Mouse (Mus musculus): ENCODE results near the gene Gchfr. TPM values are rescaled to one million over a fixed set of nuclear protein-coding genes. Genes with fewer than 3 reads are reported as not detected.

Gene Gchfr
- polyA plus RNA-seq, 1 experiment from 2014 or later: 4.5 TPM

- H3K4me1 ChIP-seq (replicated peaks): peaks cover 24% of the 10 kb centered on the region
- H3K27me3 ChIP-seq: no peaks in the 10 kb centered on the region
- H3K9ac ChIP-seq: no peak within 1 kb of the TSS
- H3K36me3 ChIP-seq: peaks cover 7% of the 10 kb centered on the region; the same call in 1 of the 2 replicates
- no peak within 1 kb of the TSS for H3K4me3 ChIP-seq
- 63% methylated on average over 8 of the region's 8 CpGs for WGBS
- peak within 1 kb of the TSS; percentile 56; the same call in 1 of the 2 replicates for H3K4me2 ChIP-seq
- no peak for ATAC-seq (replicated peaks; ENCODE audit: insufficient number of reproducible peaks, insufficient read depth, low FRiP score, low read depth)
- H3K27ac ChIP-seq: no peak within 1 kb of the TSS
- H3K9me3 ChIP-seq (replicated peaks): no peaks in the 10 kb centered on the region
Observed at GRCm38 (mm10) chr2:119173991-119174651, 6.5 kb downstream of the Gchfr start, which contains the start of gene Gm14137. TSS of gene Gm14137 (plus strand) at chr2:119174509.

DNA sequence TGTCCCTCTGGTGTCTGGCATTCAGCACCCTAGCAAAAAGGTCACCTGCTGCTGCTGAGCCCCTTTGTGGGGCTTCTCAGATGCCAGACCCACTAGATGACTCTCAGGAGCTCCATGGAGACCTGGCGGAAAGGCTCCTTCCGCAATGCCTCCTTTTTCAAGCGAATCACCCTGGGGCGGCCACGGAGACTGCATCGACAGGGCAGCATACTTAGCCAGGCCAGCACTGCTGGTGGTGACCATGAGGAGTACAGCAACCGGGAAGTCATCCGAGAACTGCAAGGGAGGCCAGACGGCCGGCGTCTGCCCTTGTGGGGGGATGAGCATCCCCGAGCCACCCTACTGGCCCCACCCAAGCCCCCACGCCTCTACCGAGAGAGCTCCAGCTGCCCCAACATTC is 7.3 kb downstream of the Gchfr start:
- Histone ChIP-seq H3K27ac (no peak overlapping the region), H3K4me1 (replicated peaks) (peaks cover 24% of the 10 kb centered on the region), H3K36me3 (peaks cover 12% of the 10 kb centered on the region; the same call in 1 of the 2 replicates), H3K4me3 (no peak overlapping the region), H3K27me3 (no peaks in the 10 kb centered on the region), H3K9ac (no peak overlapping the region), H3K4me2 (no peak overlapping the region), H3K9me3 (replicated peaks) (no peaks in the 10 kb centered on the region)
- 63% methylated on average over 14 of the region's 14 CpGs for WGBS
- no peak for ATAC-seq (replicated peaks; ENCODE audit: insufficient number of reproducible peaks, insufficient read depth, low FRiP score, low read depth)

GRCm38 (mm10) chr2:119175614-119176013 is 8.0 kb downstream of the Gchfr start:
- H3K9ac ChIP-seq: no peak overlapping the region
- peaks cover 12% of the 10 kb centered on the region; the same call in 1 of the 2 replicates for H3K36me3 ChIP-seq
- ATAC-seq (replicated peaks; ENCODE audit: insufficient number of reproducible peaks, insufficient read depth, low FRiP score, low read depth): no peak
- no peak overlapping the region for H3K4me2 ChIP-seq
- no peaks in the 10 kb centered on the region for H3K27me3 ChIP-seq
- H3K27ac ChIP-seq: no peak overlapping the region
- H3K9me3 ChIP-seq (replicated peaks): no peaks in the 10 kb centered on the region
- H3K4me3 ChIP-seq: no peak overlapping the region
- H3K4me1 ChIP-seq (replicated peaks): peaks cover 24% of the 10 kb centered on the region
- 49% methylated on average over 6 of the region's 6 CpGs for WGBS

DNA sequence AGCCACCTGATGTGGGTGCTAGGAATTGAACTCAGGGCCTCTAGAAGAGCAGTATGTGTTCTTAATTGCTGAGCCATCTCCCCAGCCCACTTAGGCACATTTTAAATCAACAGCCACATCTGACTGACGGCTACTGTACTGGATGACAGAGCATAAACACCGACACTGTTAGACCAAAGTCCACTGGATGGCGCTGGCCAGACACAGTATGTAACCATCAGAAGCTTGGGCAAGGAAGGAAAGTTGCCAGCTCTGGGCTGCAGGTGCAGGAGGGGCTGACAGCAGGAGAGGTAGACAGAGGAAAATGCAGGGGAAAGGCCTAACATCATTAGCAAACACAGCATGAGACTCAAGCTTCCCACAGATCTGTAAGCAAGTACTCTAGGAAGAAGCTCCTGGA is 9.2 kb downstream of the Gchfr start:
- H3K9me3 ChIP-seq (replicated peaks): no peaks in the 10 kb centered on the region
- WGBS: 59% methylated on average over 3 of the region's 3 CpGs

DNA sequence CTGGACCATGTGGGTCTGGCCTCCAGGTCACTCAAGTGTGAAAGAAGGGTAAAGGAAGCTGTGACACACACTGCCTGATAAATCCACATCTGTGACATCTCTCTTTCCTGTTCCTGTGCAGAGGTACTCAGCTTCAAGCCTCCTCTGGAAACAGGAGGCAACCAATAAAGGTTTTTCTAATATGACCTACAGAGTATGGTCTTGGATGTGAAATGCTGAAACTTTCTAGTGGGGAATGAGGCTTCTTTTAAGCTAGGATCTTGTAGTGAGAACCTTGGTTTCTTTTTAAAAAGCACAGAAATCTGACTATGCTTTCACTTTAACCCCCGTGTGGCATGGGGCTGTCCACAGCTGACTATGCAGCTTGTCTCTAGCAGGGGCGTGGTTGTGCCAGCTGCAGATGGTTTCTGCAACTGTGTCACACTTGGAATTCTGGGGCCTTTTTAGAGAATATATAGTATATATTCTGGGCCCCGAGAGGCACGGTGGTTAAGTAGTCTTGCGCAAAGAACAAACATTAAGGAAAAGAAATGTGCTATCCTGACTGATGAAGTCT is 9.9 kb downstream of the Gchfr start:
- Histone ChIP-seq H3K4me3 (no peak overlapping the region), H3K9ac (no peak overlapping the region), H3K36me3 (peaks cover 16% of the 10 kb centered on the region; the same call in 1 of the 2 replicates), H3K27me3 (no peaks in the 10 kb centered on the region), H3K4me2 (no peak overlapping the region), H3K4me1 (replicated peaks) (peaks cover 19% of the 10 kb centered on the region), H3K27ac (no peak overlapping the region), H3K9me3 (replicated peaks) (no peaks in the 10 kb centered on the region)
- ATAC-seq (replicated peaks; ENCODE audit: insufficient number of reproducible peaks, insufficient read depth, low FRiP score, low read depth): no peak
- WGBS: 87% methylated on average over 5 of the region's 5 CpGs

More for the DNA sequence above, 9.2 kb downstream of the Gchfr start:
- Histone ChIP-seq H3K4me3 (no peak overlapping the region), H3K27ac (no peak overlapping the region), H3K4me2 (no peak overlapping the region), H3K36me3 (peaks cover 12% of the 10 kb centered on the region; the same call in 1 of the 2 replicates), H3K4me1 (replicated peaks) (peaks cover 24% of the 10 kb centered on the region), H3K9ac (no peak overlapping the region), H3K27me3 (no peaks in the 10 kb centered on the region)
- no peak for ATAC-seq (replicated peaks; ENCODE audit: insufficient number of reproducible peaks, insufficient read depth, low FRiP score, low read depth)

GRCm38 (mm10) chr2:119182914-119183313 is 15.3 kb downstream of the Gchfr start:
- 86% methylated on average over 7 of the region's 7 CpGs for WGBS
- H3K27ac ChIP-seq: no peak overlapping the region
- no peaks in the 10 kb centered on the region for H3K4me1 ChIP-seq (replicated peaks)
- H3K27me3 ChIP-seq: no peaks in the 10 kb centered on the region
- no peaks in the 10 kb centered on the region for H3K9me3 ChIP-seq (replicated peaks)
- ATAC-seq (replicated peaks; ENCODE audit: insufficient number of reproducible peaks, insufficient read depth, low FRiP score, low read depth): no peak
- peaks cover 35% of the 10 kb centered on the region; the same call in 1 of the 2 replicates for H3K36me3 ChIP-seq
- H3K4me3 ChIP-seq: no peak overlapping the region
- H3K4me2 ChIP-seq: no peak overlapping the region
- no peak overlapping the region for H3K9ac ChIP-seq

DNA sequence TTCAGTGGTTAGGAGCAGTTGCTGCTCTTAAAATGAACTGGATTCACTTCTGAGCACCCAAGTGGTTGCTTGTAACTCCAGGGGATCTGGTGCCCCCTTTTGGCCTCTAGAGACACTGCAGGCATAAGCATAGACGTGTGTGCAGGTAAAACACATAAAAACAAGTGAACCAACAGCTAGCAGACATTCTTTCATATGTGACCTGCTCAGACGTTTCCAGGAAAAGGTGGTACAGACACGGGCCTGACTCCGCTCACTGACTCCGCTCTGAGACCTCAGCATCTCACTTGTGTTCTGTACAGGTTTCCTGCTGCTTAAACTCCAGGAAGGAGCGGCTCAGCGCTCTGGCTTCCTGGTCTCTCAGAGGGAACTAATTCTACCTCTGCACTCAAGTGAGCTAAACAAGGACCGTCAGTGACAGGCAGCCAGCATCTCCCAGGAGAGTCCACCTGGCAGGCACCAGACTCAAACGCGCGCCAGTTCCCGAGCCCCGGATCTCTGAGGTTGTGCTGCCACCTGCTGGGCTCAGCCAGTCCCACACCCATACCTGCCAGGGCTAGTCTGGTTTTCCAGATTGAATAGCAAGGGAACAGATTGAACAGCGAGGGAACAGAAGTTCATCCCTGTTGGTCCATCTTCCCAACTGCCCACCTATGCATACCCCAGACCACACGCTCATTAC is 21.6 kb downstream of the Gchfr start:
- Histone ChIP-seq H3K4me1 (replicated peaks) (peaks cover 7% of the 10 kb centered on the region), H3K36me3 (peaks cover 9% of the 10 kb centered on the region; the same call in 1 of the 2 replicates), H3K9me3 (replicated peaks) (no peaks in the 10 kb centered on the region), H3K4me3 (peak overlapping the region; percentile 31), H3K27me3 (no peaks in the 10 kb centered on the region), H3K4me2 (peak overlapping the region; percentile 63), H3K27ac (no peak overlapping the region), H3K9ac (no peak overlapping the region)
- peak; percentile 78 for ATAC-seq (replicated peaks; ENCODE audit: insufficient number of reproducible peaks, insufficient read depth, low FRiP score, low read depth)
- 6% methylated on average over 15 of the region's 15 CpGs for WGBS

DNA sequence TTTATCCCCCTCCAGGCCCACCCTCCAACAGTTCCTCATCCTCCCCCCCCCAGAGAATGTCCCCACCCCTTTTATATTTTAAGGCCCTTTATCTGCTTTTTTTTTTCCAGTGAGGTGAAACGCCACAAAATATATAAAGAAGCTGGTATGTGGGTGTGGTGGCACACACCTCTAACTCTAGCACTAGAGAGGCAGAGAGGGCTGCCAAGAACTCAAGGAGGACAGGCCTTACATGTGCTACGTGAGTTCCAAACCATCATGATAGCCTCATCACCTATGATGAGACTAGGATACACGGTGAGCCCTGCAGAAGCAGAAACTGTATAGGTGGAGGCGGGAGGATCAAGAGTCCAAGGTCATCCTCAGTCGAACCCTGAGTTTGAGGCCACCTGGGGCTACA is 23.4 kb downstream of the Gchfr start:
- Histone ChIP-seq H3K4me3 (no peak overlapping the region), H3K4me2 (no peak overlapping the region), H3K36me3 (no peaks in the 10 kb centered on the region), H3K9me3 (replicated peaks) (no peaks in the 10 kb centered on the region), H3K4me1 (replicated peaks) (peaks cover 10% of the 10 kb centered on the region), H3K9ac (no peak overlapping the region), H3K27me3 (no peaks in the 10 kb centered on the region), H3K27ac (no peak overlapping the region)
- WGBS: 67% methylated on average over 5 of the region's 5 CpGs
- ATAC-seq (replicated peaks; ENCODE audit: insufficient number of reproducible peaks, insufficient read depth, low FRiP score, low read depth): no peak

DNA sequence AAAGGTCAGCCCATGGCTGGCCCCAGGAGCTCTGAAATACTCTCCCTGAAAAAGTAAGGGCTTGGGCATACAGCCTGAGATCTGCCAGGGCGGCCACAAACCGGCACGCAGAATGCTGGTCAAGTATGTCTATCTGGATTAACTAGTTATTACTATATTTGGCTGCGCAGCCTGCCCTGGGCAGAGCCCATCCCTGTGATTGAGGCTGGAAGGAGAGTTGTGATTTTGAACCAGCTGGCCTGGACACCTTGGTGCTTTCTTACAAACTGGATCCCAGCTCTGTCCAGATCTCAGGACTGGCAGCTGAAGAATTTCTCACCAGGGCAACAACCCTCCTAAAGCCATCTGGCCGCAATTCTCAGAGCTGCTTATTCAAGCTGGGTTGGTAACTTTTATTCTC is 26.6 kb downstream of the Gchfr start:
- peaks cover 11% of the 10 kb centered on the region for H3K4me1 ChIP-seq (replicated peaks)
- no peak for ATAC-seq (replicated peaks; ENCODE audit: insufficient number of reproducible peaks, insufficient read depth, low FRiP score, low read depth)
- no peak overlapping the region for H3K4me3 ChIP-seq
- no peaks in the 10 kb centered on the region for H3K27me3 ChIP-seq
- 66% methylated on average over 5 of the region's 5 CpGs for WGBS
- H3K9ac ChIP-seq: no peak overlapping the region
- no peaks in the 10 kb centered on the region for H3K9me3 ChIP-seq (replicated peaks)
- H3K36me3 ChIP-seq: no peaks in the 10 kb centered on the region
- peak overlapping the region; percentile 67 for H3K27ac ChIP-seq
- no peak overlapping the region for H3K4me2 ChIP-seq

GRCm38 (mm10) chr2:119196316-119197108 is 28.9 kb downstream of the Gchfr start:
- Histone ChIP-seq H3K27ac (no peak overlapping the region), H3K4me1 (replicated peaks) (peaks cover 12% of the 10 kb centered on the region), H3K9ac (no peak overlapping the region), H3K36me3 (no peaks in the 10 kb centered on the region), H3K9me3 (replicated peaks) (no peaks in the 10 kb centered on the region), H3K4me2 (no peak overlapping the region), H3K27me3 (no peaks in the 10 kb centered on the region), H3K4me3 (no peak overlapping the region)
- no peak for ATAC-seq (replicated peaks; ENCODE audit: insufficient number of reproducible peaks, insufficient read depth, low FRiP score, low read depth)
- WGBS: 43% methylated on average over 4 of the region's 4 CpGs

- 77% methylated on average over 1 of the region's 1 CpGs for WGBS
- peaks cover 12% of the 10 kb centered on the region for H3K4me1 ChIP-seq (replicated peaks)
Observed at GRCm38 (mm10) chr2:119197493-119197892, 29.9 kb downstream of the Gchfr start.

More at GRCm38 (mm10) chr2:119197493-119197892, 29.9 kb downstream of the Gchfr start:
- no peak overlapping the region for H3K27ac ChIP-seq
- H3K4me2 ChIP-seq: no peak overlapping the region
- H3K27me3 ChIP-seq: no peaks in the 10 kb centered on the region
- no peaks in the 10 kb centered on the region for H3K9me3 ChIP-seq (replicated peaks)
- H3K4me3 ChIP-seq: no peak overlapping the region
- H3K9ac ChIP-seq: no peak overlapping the region
- ATAC-seq (replicated peaks; ENCODE audit: insufficient number of reproducible peaks, insufficient read depth, low FRiP score, low read depth): no peak
- H3K36me3 ChIP-seq: no peaks in the 10 kb centered on the region
